Mouse (Mus musculus): ENCODE results near the gene Gipc2.
A peak's percentile ranks its signal among the peaks of the same experiment; 100 is the strongest.

Gene Gipc2

GRCm38 (mm10) chr3:152117941-152118340, 48.1 kb downstream of the Gipc2 start:
- no peak for DNase-seq (ENCODE audit: low spot score)

DNA sequence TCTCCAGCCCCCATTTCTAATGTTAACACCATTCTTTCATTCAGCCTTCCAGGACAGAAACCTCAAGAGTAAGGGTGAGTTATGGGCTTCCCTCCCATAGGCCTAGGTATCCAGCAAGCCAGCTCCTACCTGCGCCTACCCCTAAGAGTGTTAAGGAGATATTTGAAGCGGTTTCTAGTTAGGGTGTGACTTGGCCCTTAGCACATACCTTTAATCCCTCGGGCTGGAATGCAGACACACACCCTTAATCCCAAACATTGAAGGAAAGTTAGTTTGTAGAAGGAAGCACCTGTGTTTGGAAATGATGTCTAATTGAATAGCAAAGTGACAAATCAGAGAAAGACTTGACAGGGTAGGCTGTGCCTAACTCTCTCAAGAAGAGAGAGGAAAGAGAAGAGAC, 49.9 kb downstream of the Gipc2 start:
- no peak for DNase-seq (ENCODE audit: low spot score)

DNA sequence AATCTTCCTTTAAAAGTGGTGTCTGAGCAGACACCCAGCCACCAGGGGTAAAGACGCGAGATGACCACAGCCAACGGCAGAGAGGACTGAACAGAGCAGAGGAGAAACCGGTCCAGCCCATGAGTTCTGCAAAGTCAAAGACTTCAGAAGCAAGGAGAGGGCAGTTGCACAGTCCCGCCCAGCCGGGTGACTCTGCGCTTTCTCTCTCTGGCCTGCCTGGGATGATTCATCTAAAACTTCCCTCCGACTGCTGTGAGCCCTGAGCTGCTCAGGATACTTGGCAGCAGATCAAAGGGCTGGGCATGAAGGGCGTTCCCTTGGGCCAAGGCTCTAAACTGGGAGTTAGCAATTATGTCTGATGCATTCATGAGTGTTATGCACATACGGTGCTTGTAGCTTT, 51.2 kb downstream of the Gipc2 start:
- DNase-seq (ENCODE audit: low spot score) = peak; percentile 90

- no peak for DNase-seq (ENCODE audit: low spot score)
Measured at GRCm38 (mm10) chr3:152114222-152114621, 51.8 kb downstream of the Gipc2 start.

- no peak for DNase-seq (ENCODE audit: low spot score)
Measured at GRCm38 (mm10) chr3:152113496-152113895, 52.5 kb downstream of the Gipc2 start.

GRCm38 (mm10) chr3:152112664-152113063, 53.4 kb downstream of the Gipc2 start:
- no peak for DNase-seq (ENCODE audit: low spot score)

DNA sequence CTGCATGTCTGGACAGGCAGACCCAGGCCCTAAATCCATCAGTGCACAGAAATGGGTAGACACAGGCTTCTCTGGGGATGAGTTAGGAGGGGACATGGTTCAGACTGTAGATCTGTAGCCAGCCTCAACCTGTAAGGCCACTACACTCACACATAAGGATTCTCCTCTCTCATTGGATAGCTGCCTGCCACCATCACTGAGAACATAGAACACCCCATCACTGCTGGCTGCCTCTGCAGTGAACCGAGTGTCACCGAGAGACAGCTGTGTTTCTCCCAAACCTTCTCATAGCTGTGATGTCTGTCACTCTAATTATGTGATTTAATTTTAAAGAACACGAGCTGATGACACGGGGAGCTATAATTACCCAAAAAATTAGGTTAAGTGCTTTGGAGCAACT, 54.5 kb downstream of the Gipc2 start:
- DNase-seq (ENCODE audit: low spot score) = no peak

GRCm38 (mm10) chr3:152111081-152111480, 54.9 kb downstream of the Gipc2 start:
- DNase-seq (ENCODE audit: low spot score) = peak; percentile 55

DNA sequence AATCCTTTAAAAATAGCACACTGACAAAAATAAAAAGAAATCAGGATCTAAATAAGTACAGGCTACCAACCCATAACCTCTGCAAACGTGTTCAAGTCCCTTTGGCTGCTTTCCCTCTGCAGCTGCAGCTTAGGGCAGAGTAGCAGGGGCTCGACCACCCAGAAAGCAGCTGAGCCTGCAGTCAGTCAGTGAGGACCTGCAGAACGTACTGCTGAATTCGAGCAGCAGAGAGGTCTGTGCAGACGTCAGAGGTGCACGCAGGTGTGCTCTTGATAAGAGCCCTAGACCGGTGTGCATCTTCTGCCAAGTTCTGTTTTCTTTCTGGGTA, 56.8 kb downstream of the Gipc2 start:
- no peak for DNase-seq (ENCODE audit: low spot score)

DNA sequence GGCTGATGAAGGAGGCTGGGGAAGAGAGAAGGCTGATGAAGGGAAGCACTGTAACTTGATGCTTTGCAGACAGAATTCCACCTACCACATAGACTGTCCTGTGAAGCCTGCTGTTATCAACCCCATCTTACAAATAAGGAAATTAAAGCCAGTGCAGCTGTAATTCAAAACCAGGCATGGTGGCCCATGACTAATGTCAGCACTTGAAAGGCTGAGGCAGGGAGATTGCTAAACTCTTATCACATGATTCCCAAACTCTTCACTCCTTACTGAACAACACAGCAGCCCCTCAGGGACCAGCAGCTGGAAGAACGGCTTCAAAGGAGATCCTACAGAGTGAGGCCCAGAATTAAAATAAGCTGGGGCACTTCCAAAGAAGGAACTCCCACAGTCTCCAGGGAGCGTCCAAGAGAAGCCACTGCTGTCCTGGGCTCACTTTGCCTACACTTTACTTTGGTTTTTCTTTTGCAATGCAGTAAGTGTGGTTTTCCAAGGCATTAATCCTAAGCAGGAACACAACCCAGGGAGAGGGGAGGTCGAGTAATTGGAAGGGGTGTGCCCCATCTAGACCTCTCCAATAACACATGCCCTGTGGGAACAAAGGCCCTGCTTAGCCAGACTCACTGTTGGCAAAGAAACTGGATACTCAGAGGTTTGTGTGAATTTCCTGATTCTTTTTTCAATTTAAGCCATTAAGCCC, 57.3 kb downstream of the Gipc2 start:
- no peak for DNase-seq (ENCODE audit: low spot score)

DNA sequence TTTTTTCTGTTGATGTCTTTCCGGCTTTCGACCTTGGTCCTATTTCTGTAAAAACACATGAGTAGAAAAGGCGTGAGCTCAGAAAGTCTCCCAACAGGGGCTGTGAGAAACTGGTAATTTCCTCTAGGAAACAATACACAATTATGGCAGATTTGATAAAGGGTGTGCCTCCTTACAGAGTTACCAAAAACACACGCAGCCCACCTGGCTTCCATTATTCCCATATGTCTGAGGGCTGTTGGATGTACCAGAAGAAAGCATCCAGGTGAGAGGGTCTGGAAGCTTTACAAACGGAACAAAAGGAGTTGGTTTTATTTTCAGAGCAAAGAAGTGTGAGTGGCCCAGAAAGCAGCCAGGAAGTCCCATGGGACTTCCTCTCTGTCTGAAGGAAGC, 58.0 kb downstream of the Gipc2 start:
- no peak for DNase-seq (ENCODE audit: low spot score)

DNA sequence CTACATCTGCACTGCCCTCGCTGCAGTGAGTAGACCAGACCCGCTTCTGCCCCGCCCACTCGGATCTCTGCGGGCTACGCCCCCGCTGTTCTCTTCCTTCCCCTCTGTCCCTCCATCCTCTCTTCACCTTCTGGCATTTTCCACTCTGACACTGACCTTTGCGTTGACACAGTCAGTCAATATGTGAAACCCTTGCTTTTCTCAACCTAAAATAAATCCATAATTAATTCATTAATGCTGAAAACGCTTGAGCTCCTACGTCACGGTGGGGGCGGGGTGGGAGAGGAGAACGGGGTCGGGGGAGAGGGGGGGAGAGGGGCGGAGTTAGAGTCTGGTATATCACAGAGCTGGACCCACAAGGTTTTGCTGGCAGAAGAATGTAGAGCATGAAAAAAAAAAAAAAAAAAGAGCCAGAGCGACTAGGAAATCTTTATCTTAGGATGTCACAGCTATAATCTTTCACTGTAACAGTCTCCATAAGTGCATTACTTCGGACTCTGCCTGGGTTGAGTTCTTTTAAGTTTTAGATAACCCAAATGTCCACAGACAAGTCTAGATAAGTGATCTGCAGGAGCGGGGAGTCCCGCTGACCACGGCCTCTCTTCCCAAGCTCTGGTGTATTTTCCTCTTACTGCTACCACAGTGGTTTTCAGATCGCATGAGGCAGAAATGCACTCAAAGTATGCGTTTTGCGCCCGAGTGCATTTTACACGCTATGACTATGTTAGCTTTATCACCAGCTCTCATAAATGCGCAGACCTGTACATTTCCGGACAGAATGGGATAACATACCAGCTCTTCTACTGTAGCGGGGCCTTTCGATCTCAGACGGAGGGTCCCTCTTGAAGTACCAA, 58.7 kb downstream of the Gipc2 start:
- no peak for DNase-seq (ENCODE audit: low spot score)

DNA sequence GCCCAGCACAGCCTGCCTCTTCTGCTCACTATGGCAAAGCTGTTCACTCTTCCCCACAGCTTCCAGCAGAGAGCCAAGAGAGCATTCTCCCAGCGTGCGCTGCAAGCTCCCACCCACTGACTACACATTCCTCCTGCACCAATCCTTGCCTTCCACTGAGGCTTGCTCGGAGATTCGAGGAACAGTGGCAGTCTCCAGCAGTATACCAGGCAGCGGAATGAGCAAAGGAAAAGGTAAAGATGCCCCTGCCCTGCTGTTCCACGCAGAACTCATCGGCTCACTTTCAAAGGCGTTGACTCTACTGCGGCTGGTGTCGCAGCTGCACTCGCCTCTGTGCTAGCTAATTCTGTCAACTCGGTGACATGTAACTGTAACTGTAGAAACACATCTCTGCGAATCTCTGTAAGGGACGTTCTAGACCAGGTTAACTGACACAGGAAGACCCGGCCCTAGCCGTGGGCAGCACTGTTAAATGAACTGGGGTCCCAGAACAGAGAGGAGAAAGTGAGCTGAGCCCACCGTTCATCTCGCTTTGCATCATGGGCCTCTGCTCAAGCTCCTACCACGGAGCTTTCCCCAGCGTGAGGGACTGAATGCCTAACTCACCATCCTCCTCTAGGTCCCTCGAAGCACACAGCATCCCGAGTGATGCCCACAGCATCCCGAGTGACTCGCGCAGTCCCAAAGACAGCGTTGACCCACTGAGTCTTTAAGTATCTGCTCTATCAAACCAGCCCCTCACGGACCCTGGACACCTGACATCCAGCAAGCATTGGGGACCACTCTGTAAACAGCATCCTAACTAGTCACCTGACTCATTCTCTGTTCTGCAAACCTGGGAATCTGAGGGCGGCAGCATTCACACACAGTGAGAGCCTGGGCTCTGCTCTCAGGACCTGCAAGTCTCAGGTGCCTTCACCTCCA, 59.5 kb downstream of the Gipc2 start:
- no peak for DNase-seq (ENCODE audit: low spot score)

- DNase-seq (ENCODE audit: low spot score) = peak; percentile 14
Measured at GRCm38 (mm10) chr3:152105341-152105740, 60.7 kb downstream of the Gipc2 start.

- no peak for DNase-seq (ENCODE audit: low spot score)
Measured at GRCm38 (mm10) chr3:152103381-152103780, 62.6 kb downstream of the Gipc2 start.

GRCm38 (mm10) chr3:152101459-152101858, 64.6 kb downstream of the Gipc2 start:
- no peak for DNase-seq (ENCODE audit: low spot score)

GRCm38 (mm10) chr3:152100119-152100818, 65.8 kb downstream of the Gipc2 start:
- no peak for DNase-seq (ENCODE audit: low spot score)

DNA sequence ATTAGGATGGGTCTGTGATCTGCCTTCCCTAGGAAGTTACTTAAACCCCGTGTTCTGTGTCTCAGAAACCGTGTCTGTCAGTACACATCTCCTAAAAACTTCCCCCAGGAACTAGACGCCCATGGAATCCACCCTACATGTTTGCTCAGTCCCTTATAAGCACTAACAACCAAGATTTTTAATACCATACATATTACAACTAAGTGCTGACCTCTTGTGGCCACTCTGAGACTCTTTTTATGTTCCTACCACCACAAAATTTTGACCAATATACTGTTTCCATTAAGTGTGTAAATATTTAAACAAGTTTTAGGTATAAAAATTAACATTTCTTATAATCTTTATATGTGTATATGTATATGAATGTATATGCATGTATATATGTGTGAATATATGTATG, 71.0 kb downstream of the Gipc2 start:
- DNase-seq (ENCODE audit: low spot score) = no peak

DNA sequence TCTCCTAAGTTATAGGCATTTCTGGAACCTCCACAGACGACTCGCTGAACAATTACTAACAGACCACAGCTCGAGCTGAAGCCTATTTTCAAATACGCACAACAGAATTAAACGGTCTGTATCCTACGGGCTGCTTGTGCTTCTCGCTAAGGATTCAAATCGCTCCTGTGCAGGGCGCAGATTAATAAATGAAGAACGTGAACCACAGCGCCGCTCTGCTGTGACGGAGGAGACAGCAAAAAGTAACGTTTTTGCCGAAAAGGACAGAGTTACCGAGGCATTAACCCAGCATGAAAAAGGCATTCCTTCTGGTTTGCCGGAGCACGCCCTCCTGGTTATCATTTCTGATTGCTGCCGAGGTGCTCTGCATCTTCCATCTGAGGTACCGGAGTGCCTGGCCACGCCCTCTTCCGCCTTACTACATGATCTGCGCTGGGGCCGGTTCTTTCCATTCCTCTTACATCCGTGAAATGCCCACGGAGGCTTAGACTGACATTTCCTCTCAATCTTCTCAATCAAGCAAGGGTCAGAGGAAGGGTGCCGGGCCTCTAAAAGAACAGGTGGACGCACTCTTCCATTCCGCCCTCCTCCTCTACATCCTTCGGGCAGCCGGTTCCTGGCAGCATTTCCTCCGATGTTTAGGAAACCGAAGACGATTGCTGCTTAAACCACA, 73.5 kb downstream of the Gipc2 start:
- DNase-seq (ENCODE audit: low spot score) = no peak

DNA sequence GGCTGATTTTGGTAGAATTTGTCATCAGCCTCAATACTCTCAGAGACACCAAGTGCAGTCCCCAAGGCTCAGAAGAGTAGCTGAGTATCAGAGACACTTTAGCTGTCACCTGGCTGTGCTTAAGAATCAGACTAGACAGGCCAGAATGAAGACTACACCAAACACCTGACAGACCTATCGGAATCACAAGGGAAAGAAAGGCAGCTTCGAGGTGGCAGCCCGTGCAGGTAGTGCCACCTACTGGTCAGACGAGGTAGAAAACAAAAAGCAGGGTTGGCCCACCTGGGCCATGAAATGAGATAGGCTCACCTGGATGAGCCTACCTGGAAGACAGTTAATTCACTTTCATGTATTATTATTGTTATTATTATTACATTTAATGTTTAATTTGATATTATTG, 76.9 kb downstream of the Gipc2 start:
- no peak for DNase-seq (ENCODE audit: low spot score)

GRCm38 (mm10) chr3:152081381-152081780, 84.6 kb downstream of the Gipc2 start:
- DNase-seq (ENCODE audit: low spot score) = no peak
